Mouse (Mus musculus) retina, postnatal 7 days (tissue): ENCODE measurements around the gene Lrba.

ENCODE experiments used
- DNase-seq: peaks from one replicate; pipeline ENCODE4 v3.0.0-alpha.2; 2012; ENCODE audit warnings: low read depth, low spot score

The Lrba gene

GRCm38 (mm10) chr3:86224564-86225421 is at the start of gene Lrba:
Lrba (plus strand) TSS chr3:86224680.
- DNase-seq = peak; percentile 25

DNA sequence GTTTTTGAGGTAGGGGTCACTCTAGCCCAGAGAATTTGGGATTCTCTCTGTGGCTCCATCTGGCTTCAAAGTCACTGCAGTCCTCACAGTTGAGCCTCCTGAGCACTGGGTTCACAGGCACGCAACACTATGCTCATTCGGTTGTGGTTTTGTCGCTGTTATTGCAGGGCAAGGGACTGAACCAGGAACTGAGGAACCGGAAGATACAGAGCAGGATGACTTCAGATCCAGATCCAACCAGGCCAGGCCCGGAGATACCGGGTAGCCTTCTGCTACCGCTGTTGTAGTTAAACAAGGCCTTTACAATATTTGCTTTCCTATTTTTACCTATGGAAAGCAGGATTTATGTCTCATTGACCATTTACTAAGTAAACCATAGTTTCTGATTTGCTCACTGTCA is 44.8 kb upstream of the Lrba start:
- DNase-seq = no peak

- no peak for DNase-seq
Observed at GRCm38 (mm10) chr3:86181107-86181506, 43.4 kb upstream of the Lrba start.

DNA sequence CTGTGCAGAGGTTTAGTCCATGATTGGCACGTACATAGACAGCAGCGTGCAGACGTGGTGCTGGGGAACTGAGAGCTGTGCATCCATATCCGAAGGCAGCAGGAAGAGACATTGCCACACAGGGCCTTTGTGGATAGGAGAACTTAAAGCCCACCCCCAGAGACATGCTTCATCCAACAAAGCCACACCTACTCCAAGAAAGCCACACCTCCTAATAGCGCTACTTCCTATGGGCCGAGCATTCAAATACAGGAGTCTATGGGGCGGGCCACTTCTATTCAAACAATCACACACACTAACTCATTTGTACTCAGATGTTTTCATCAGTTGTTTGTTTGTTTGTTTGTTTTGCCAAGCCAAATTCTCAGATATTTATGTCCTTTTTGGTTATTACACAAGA is 39.9 kb upstream of the Lrba start:
- no peak for DNase-seq

GRCm38 (mm10) chr3:86187736-86188389 is 36.6 kb upstream of the Lrba start:
- DNase-seq = no peak

- no peak for DNase-seq
Observed at GRCm38 (mm10) chr3:86195981-86196380, 28.5 kb upstream of the Lrba start.

DNA sequence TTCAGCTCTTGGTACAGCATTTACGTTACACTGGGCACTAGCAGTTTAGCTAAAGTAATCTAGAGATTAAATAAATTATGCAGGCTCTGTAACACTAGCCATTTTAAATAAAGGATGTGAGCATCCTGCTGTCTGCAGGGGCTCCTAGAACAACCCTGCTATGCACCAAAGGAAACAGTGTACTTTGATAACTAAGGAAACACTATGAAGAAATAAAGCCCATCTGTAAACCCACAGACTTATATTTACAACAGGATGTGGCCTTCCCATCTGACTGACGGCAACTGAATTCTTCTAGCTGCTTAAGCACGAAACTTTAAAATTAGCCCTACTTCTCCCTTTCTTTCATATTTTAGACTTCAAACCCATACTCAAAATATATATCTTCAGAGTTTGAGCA is 28.0 kb upstream of the Lrba start:
- no peak for DNase-seq

DNA sequence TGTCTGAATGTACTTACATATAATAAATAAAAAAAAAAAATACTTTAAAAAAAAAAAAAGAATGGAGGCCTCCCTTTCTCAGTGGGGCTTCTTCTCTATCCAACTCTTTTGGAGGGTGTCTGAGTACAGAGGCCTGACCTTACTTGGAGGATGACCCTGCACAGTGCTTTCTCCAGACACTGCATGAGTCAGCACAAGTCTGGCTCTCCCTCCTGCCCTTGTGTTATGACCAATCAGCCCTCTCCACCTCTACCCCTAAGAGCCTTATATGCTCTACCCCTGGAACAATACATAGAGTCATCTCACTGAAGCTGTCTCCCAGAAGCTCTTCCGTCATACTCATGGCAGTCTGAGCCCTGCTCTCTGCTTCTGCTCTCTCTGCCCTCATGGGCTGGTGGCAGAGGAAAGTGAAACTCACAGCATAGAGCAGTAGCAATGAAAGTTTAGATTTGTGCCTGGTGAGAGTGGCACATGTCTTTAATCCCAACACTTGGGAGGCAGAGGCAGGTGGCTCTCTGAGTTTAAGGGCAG is 22.8 kb upstream of the Lrba start:
- DNase-seq = no peak

GRCm38 (mm10) chr3:86202449-86202848 is 22.0 kb upstream of the Lrba start:
- DNase-seq = no peak

GRCm38 (mm10) chr3:86204608-86205358 is 19.7 kb upstream of the Lrba start:
- no peak for DNase-seq

GRCm38 (mm10) chr3:86206556-86206955 is 17.9 kb upstream of the Lrba start:
- no peak for DNase-seq

DNA sequence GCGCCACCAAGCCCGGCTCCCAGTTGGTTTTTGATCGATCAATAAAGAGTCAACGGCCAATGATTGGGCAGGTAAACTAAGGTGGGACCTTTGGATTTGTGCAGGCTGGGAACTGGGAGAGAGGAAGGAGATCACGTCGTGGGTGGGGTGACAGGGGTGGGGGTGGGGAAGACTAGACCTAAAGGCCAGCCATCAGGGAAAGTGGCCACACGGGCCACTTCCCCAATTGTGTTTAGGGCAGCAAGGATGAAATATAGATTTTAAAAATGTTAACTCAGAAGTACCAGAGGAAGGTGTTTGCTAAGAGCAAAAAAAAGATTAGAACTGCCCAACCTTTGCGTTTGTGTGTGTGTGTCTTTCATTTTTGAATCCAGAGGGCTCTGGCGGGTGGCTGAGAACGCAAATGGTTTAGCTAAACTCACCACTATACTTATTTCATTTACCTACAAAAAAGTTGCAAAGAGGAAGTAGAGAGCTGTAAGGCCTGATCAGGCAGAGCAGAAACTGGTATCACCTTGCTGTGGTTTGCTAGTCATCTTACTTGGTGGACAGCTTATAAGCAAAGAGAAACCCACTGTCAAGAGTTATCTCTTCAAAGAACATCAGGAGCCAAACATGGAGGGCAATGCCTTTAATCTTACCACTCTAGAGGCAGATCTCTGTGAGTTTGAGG is 14.1 kb upstream of the Lrba start:
- DNase-seq = no peak

DNA sequence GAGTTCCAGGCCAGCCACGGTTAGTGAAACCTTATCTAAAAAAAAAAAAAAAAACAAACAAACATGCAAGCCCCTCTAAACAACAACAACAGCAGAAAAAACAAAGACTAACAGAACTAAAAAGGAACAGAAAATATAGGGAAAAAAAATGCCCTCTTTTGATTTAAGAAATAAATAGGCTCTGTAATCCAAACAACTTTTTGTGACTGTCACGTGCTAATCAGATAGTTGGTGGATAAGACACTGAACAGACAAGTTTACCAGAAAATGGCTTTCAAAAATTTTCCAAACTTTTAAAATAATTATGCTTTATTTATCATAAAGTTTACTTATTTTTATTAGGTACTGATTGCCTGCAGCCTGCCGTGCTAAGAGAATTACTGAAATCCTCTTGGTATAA is 13.5 kb upstream of the Lrba start:
- DNase-seq = no peak

DNA sequence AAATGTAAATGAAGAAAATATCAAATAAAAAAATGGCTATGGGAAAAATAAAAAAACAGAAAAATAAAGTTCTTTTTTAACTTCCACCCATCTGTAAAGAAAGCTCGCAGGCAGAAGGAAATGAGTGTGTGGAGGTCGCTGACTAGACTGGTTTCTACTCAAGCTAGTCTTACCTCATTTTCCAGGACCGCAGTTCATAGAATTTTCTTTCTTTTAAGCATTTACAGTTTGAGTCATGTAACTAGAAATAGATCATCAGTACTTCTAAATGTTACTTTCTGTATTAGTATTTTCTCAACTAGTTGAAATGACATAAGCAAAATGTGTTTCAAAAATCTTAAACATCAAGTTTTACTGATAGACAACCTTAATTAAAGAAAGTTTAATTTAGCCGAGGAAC is 10.2 kb upstream of the Lrba start:
- no peak for DNase-seq

GRCm38 (mm10) chr3:86223634-86224313 is 706 bp upstream of the Lrba start:
- peak; percentile 85 for DNase-seq

DNA sequence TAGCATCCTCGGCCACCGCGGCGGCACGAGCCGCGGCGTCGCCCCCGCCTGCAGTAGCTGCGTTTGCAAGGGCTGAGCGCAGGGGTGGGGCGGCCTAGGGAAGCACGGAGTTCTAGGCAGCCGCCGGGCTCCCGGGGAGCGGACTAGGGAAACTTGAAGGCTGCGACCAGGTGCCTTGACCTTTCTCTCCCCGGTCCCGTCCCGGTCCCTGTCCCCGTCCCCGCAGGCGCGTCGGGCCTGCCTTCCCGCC is 241 bp upstream of the Lrba start:
- peak; percentile 58 for DNase-seq

DNA sequence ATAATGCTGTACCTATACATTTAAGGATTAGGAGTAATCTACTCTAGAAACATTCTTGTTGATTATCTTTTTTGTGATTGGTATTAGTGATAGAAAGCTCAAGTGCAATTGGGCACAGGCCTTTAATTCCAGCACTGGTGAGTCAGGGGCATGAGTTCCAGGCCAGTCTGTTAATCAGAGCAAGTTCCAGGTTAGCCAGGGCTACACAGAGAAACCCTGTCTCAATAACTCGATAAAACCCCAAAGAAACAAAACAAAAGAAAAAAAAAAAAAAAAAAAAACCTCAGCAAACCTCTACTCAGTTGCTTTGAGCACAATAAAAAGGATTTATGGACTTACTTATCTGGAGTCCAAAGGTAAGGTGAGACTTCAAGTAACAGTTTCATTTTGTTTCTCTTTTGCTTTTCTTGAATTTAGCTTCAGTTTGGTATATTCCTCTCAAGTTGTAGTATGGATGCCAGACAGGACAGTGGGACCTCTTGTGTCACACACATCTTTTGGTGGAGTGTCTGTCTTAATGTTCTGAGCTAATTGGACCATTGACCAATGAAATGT is 7.1 kb downstream of the Lrba start:
- no peak for DNase-seq

GRCm38 (mm10) chr3:86247193-86247592 is 22.7 kb downstream of the Lrba start:
- DNase-seq = no peak

- DNase-seq = no peak
Observed at GRCm38 (mm10) chr3:86251212-86251611, 26.7 kb downstream of the Lrba start.

DNA sequence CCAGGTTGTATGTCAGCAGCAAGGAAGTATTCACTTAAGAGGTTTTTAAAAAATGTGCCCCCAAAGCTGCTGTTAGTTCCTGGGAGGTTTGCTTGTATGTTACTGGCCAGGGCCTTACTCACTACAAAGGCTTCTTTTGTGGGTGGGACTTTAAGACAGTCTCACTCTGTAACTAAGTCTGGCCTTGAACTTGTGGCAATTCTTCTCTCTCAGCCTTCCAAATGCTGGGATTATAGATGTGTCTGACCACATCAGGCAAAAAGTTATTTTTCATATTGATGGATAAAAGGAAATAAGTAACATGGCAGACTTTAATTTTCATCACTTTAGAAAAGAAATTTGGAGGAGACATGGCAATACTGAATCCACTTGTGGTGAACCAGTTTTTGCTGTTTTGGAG is 28.1 kb downstream of the Lrba start:
- no peak for DNase-seq

GRCm38 (mm10) chr3:86253071-86253470 is 28.6 kb downstream of the Lrba start:
- DNase-seq = no peak
